Mouse (Mus musculus) kidney, embryonic 15.5 days (tissue): Measurements from ENCODE around the gene Grem2. TPM values are rescaled to one million over a fixed set of nuclear protein-coding genes. Genes with fewer than 3 reads are reported as not detected.

Source experiments
- ATAC-seq: fragments of 200-750 bp; cut with Nextera tagmentation; replicated peaks from 2 replicates; pipeline ENCODE4 v1.8.0; 2017; ENCODE audit warnings: moderate TSS enrichment; ENCODE audit not compliant: low FRiP score
- H3K27ac ChIP-seq: fragments of 300-500 bp; sonication (generic); 2 replicates; pipeline ENCODE4 v1.5.1; 2015; ENCODE audit warnings: mild to moderate bottlenecking, inconsistent platforms
- H3K27me3 ChIP-seq: fragments of 300-500 bp; sonication (generic); 2 replicates; pipeline ENCODE4 v1.6.1; 2015; ENCODE audit warnings: inconsistent platforms
- H3K36me3 ChIP-seq: fragments of 300-500 bp; sonication (generic); 2 replicates; pipeline ENCODE4 v1.6.1; 2015; ENCODE audit warnings: inconsistent platforms
- H3K4me1 ChIP-seq: fragments of 300-500 bp; sonication (generic); 2 replicates; pipeline ENCODE4 v1.6.1; 2015; ENCODE audit warnings: inconsistent platforms
- H3K4me2 ChIP-seq: fragments of 300-500 bp; sonication (generic); 2 replicates; pipeline ENCODE4 v1.6.1; 2015; ENCODE audit warnings: moderate library complexity, mild to moderate bottlenecking, inconsistent platforms
- H3K4me3 ChIP-seq: fragments of 300-500 bp; sonication (generic); replicated peaks from 2 replicates; pipeline ENCODE4 v1.5.1; 2015; ENCODE audit warnings: mild to moderate bottlenecking, inconsistent platforms
- H3K9ac ChIP-seq: fragments of 300-500 bp; sonication (generic); 2 replicates; pipeline ENCODE4 v1.6.1; 2015; ENCODE audit warnings: mild to moderate bottlenecking, inconsistent platforms
- H3K9me3 ChIP-seq: fragments of 300-500 bp; sonication (generic); replicated peaks from 2 replicates; pipeline ENCODE4 v1.6.1; 2016; ENCODE audit warnings: inconsistent platforms
- WGBS: fragments of 180-500 bp; shearing (Covaris S2); methylation state at CpG from one replicate; pipeline ENCODE4 v1.1.7; 2015; ENCODE audit warnings: mixed read lengths; 5-methylcytosine and 5-hydroxymethylcytosine counted together
- polyA plus RNA-seq: library from polyadenylated mRNA; unstranded; fragments of >200 nt; fragmentation: Nextera tagmentation; extraction: Ambion mirVana; gene quantifications from 2 replicates; pipeline ENCODE4 v1.2.1, GENCODE M21; 2015

Gene Grem2
- polyA plus RNA-seq, 1 experiment from 2014 or later, result 0.16 TPM

DNA sequence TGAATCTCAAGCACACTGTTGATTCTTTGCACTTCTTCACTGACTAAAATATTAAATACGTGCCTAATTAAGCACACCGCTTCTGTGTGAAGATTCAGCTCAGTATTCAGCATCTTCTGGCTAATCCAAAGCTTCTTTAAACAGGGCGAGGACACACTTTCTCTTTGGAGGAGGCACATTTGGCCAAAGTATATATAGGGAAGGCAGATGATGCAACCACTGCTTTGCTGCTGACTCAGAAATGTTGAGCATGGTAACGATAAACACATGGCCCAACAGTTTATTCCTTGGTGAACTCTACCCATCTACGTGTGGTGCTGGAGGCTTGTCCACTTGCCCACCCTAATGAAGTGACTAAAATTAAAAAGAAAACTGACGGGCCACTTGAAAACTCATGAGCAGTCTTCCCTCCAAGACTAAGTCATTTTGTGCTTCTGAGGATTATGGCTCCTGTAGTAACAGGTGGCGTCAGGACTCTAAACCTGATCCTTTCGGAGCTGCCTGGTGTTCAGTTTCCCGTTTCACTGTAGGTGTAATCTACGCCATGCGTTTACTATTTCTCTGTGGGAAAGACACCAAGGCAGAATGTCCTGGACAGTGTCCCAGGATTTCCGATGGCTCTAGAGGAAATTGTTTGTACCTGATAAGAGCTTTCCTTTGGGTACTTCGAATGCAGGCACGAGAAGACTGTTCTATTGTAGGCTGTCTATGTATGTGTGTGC is 32.8 kb downstream of the Grem2 start:
- no peak overlapping the region for H3K4me2 ChIP-seq
- WGBS, result 79% methylated on average over 14 of the region's 14 CpGs
- H3K27me3 ChIP-seq, result no peaks in the 10 kb centered on the region
- no peaks in the 10 kb centered on the region for H3K9me3 ChIP-seq
- ATAC-seq, result no peak
- H3K9ac ChIP-seq, result no peak overlapping the region
- H3K36me3 ChIP-seq, result no peaks in the 10 kb centered on the region
- H3K4me1 ChIP-seq, result no peaks in the 10 kb centered on the region
- no peak overlapping the region for H3K27ac ChIP-seq
- no peak overlapping the region for H3K4me3 ChIP-seq

DNA sequence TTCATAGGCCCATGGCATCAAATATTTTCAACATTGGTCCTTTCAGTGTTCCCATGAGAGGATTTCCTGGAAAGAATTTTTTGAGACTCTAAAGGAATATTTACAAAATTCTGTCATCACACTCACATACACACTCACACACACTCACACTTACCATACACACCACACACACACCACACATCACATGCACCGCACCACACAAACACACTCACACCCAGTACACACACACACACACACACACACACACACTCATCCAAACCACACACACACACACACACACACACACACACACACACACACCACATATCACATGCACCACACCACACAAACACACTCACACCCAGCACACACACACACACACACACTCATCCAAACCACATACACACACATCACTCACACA is 33.5 kb downstream of the Grem2 start:
- Histone ChIP-seq H3K27me3 (no peaks in the 10 kb centered on the region), H3K27ac (no peak overlapping the region), H3K4me1 (no peaks in the 10 kb centered on the region), H3K9me3 (no peaks in the 10 kb centered on the region), H3K4me3 (no peak overlapping the region), H3K9ac (no peak overlapping the region), H3K4me2 (no peak overlapping the region), H3K36me3 (no peaks in the 10 kb centered on the region)
- 90% methylated on average over 1 of the region's 1 CpGs for WGBS
- ATAC-seq, result no peak

DNA sequence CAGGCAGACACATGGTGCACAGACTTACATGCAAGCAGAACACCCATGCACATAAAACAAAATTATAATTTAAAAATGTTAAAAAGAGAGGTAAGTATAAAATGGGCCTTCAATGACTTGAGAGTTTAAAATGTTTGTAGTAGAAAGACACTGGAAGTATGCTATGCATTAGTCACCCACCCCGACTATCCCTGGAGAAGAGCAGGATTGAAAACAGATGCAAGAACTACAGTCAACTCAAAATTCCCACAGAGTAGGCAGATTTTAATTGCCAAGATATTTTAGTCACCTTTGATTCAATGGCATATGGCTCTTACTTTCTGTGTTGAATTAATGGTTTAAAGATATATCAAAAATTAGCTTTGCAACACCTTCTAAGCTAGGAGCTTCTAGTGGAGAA is 39.1 kb downstream of the Grem2 start:
- WGBS, result 98% methylated on average over 1 of the region's 1 CpGs
- no peaks in the 10 kb centered on the region for H3K9me3 ChIP-seq
- no peaks in the 10 kb centered on the region for H3K4me1 ChIP-seq
- H3K4me2 ChIP-seq, result no peak overlapping the region
- H3K9ac ChIP-seq, result no peak overlapping the region
- H3K4me3 ChIP-seq, result no peak overlapping the region
- no peak overlapping the region for H3K27ac ChIP-seq
- no peaks in the 10 kb centered on the region for H3K36me3 ChIP-seq
- no peaks in the 10 kb centered on the region for H3K27me3 ChIP-seq
- no peak for ATAC-seq

DNA sequence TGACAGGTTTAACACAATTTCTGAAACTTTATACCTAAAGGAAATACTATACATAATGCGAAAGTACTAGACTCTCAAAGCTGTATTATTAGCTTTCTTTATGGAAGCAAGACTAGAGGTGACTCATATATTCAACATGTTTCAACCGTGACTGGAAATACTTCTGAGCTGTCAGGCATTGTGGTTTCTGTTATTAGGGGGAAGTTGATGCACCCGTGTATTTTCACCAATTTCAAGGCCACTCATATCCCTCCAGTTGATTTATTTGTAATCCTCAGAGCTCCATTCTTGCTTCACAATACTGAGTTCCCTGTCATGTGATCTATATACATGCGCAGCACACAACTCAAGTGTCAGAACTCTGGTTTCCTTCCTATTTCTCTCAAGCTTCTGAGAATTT is 46.4 kb downstream of the Grem2 start:
- H3K27me3 ChIP-seq, result no peaks in the 10 kb centered on the region
- ATAC-seq, result no peak
- WGBS, result 70% methylated on average over 4 of the region's 4 CpGs
- no peak overlapping the region for H3K4me2 ChIP-seq
- H3K4me3 ChIP-seq, result no peak overlapping the region
- no peaks in the 10 kb centered on the region for H3K36me3 ChIP-seq
- no peak overlapping the region for H3K9ac ChIP-seq
- no peak overlapping the region for H3K27ac ChIP-seq
- no peaks in the 10 kb centered on the region for H3K9me3 ChIP-seq
- H3K4me1 ChIP-seq, result no peaks in the 10 kb centered on the region

DNA sequence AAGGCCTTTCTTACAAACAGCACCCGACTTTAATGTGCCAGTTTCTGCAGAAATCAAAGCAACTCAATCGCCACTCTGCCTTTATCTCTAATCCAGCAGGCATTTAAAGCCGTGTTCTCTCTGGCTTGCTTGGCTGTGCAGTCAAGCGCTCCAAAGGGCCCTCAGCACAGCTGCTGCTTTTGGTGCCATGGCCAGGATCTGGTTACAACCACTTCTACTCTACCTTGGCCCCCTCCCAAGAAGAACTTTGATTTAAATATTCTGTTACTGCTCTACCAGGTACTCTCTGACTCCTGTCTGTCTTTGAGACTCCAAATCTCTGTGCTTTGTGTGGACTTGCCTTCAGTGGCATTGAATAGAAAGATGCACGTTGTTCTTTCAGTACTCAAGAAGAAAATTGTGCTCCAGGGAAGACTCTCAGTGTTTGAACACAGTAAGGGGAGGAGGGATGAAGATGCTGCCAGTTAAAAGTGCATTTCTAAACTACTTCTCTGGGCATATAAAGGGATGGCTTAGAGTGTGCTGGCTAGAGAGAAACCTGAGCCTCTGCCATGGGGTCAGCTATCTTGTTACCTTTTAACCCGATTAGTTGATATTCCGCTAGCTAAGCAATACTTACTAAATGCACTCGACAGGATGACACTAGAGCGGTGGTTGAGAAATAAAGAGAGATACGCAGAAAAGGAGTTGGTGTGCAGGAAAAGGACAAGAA is 61.1 kb downstream of the Grem2 start:
- no peaks in the 10 kb centered on the region for H3K27me3 ChIP-seq
- peak; percentile 99 for ATAC-seq

DNA sequence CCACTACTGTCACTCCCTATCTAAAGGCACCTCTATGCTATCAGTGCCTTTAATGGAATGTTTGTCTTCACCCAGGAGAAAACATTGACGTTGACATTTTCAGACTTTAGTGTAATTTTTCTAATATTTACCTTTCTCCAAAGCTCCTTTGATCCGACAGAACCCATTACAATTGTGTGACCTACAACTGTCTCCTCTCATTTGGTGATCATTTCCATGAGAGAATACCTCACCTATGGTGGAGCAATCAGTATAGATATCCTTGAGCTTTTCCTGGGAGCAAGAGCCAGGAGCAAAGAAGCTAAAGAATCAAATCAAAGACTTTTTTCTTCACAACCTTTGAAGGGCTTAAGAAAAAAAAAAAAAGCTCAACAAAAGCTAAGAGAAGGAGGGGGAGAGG is 65.4 kb downstream of the Grem2 start:
- H3K4me2 ChIP-seq, result no peak overlapping the region
- 69% methylated on average over 2 of the region's 2 CpGs for WGBS
- no peak overlapping the region for H3K4me3 ChIP-seq
- no peak overlapping the region for H3K9ac ChIP-seq
- no peaks in the 10 kb centered on the region for H3K9me3 ChIP-seq
- H3K27me3 ChIP-seq, result no peaks in the 10 kb centered on the region
- no peak overlapping the region for H3K27ac ChIP-seq
- ATAC-seq, result no peak
- no peaks in the 10 kb centered on the region for H3K36me3 ChIP-seq
- H3K4me1 ChIP-seq, result peaks cover 12% of the 10 kb centered on the region; the same call in 1 of the 2 replicates

More for the DNA sequence above, 61.1 kb downstream of the Grem2 start:
- H3K4me2 ChIP-seq, result no peak overlapping the region
- H3K4me3 ChIP-seq, result no peak overlapping the region
- no peaks in the 10 kb centered on the region for H3K36me3 ChIP-seq
- H3K27ac ChIP-seq, result no peak overlapping the region
- no peaks in the 10 kb centered on the region for H3K9me3 ChIP-seq
- no peak overlapping the region for H3K9ac ChIP-seq
- H3K4me1 ChIP-seq, result peaks cover 12% of the 10 kb centered on the region; the same call in 1 of the 2 replicates
- 51% methylated on average over 10 of the region's 10 CpGs for WGBS

DNA sequence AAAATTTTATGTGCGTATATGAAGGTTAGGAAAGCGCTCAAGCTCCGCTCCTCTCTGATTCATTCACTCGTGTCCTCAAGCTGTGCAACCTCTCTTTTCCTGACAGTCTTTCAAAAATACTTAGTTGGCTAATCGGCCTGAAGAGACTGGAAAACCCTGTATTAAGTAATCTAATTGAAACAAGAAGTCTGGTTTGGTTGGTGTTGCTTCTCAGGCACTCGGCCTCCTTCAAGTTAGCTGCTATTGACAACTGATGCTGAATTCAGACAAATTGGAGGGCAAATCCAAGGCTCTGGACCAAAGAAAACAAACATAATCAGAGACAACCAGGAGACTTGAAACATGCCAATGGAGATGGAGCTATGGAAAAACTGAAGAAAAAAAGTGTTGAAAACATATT is 76.8 kb downstream of the Grem2 start:
- ATAC-seq, result no peak
- Histone ChIP-seq H3K36me3 (no peaks in the 10 kb centered on the region), H3K4me2 (no peak overlapping the region), H3K4me3 (no peak overlapping the region), H3K4me1 (no peaks in the 10 kb centered on the region), H3K27me3 (no peaks in the 10 kb centered on the region), H3K27ac (no peak overlapping the region), H3K9me3 (no peaks in the 10 kb centered on the region), H3K9ac (no peak overlapping the region)
- 81% methylated on average over 6 of the region's 6 CpGs for WGBS

DNA sequence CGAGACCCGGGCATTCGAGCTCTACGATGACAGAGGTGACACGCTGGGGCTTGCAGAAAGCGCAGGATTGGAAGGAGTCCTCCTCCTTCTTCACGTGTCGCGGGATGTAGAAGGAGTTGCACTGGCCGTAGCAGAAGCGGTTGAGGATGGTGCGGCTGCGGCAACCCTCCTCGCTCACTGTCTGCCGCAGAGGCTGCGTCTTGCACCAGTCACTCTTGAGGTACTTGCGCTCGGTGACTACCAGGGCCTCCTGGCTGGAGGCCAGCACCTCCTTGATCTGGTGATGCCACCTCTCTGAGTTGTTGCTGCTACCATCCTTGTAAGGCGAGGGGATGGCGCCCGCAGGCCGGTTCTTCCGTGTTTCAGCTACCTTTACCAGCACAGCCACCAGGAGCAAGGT is 84.8 kb downstream of the Grem2 start:
- no peak overlapping the region for H3K4me2 ChIP-seq
- H3K27ac ChIP-seq, result no peak overlapping the region
- 94% methylated on average over 23 of the region's 23 CpGs for WGBS
- H3K4me1 ChIP-seq, result no peaks in the 10 kb centered on the region
- H3K9me3 ChIP-seq, result no peaks in the 10 kb centered on the region
- no peak overlapping the region for H3K9ac ChIP-seq
- ATAC-seq, result no peak
- no peak overlapping the region for H3K4me3 ChIP-seq
- no peaks in the 10 kb centered on the region for H3K27me3 ChIP-seq
- no peaks in the 10 kb centered on the region for H3K36me3 ChIP-seq

DNA sequence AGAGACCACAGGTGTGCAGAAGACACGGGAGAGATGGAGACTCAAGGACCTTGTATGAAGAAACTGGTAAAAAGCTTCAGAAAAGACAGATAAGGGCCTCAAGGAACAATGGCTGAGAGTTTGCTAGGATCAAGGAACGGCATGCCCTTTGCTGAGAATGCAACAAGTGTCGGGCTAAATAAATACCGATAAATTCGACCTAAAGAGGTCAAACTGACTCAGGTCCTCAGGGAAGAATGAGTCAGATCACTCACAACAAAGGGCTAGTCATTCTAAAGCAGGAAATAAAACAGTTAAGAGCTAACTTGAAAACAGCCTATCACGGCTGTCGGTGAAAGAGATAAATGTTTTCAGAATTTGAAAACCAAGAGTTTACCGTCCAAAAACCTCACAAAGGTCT is 95.1 kb downstream of the Grem2 start:
- Histone ChIP-seq H3K27ac (no peak overlapping the region), H3K4me3 (no peak overlapping the region), H3K4me1 (no peaks in the 10 kb centered on the region), H3K36me3 (no peaks in the 10 kb centered on the region), H3K4me2 (no peak overlapping the region), H3K9me3 (no peaks in the 10 kb centered on the region), H3K9ac (no peak overlapping the region), H3K27me3 (no peaks in the 10 kb centered on the region)
- 37% methylated on average over 8 of the region's 8 CpGs for WGBS
- ATAC-seq, result no peak

DNA sequence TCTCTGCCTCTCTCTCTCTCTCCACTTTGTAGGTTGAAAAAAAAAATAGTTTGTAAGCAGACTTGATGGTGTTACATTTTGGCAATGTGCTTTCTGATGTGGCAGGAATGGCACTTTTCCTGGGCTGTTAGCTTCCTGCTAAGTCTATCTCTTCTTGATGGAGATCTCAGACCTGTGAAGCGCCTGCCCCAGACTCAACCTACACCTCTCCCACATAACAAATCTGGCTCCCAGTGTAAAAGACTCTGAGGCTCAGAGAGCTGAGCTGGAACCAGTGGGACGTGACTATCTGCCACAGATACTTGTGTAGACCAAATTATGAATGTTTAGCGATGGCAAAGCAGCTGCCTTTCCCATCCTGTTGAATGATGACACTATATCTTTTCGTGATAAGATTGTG is 109.8 kb downstream of the Grem2 start:
- H3K36me3 ChIP-seq, result no peaks in the 10 kb centered on the region
- no peaks in the 10 kb centered on the region for H3K9me3 ChIP-seq
- H3K27me3 ChIP-seq, result no peaks in the 10 kb centered on the region
- no peak overlapping the region for H3K27ac ChIP-seq
- H3K9ac ChIP-seq, result no peak overlapping the region
- H3K4me2 ChIP-seq, result no peak overlapping the region
- 84% methylated on average over 4 of the region's 4 CpGs for WGBS
- H3K4me1 ChIP-seq, result no peaks in the 10 kb centered on the region
- ATAC-seq, result no peak
- no peak overlapping the region for H3K4me3 ChIP-seq

DNA sequence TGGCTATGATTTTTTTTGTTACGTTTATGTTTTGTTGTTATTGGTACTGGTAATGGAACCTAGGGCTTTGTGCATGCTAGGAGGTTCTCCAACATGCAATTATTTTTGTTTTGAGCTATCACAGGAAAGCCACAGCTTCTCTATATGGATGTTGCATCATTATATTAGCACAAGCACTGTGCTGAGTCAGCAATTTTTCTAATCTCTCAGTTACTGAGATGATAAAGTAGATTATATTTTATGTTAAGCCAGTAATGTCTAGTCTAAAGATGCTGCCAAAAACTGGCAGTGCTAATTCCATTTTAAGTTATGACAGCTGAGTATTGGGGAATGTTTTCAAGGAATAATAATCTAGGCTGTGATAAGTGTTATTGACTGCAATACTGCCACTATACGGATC is 133.0 kb downstream of the Grem2 start:
- ATAC-seq, result no peak
- Histone ChIP-seq H3K4me3 (no peak overlapping the region), H3K27me3 (no peaks in the 10 kb centered on the region), H3K9ac (no peak overlapping the region), H3K4me2 (no peak overlapping the region), H3K4me1 (no peaks in the 10 kb centered on the region), H3K9me3 (no peaks in the 10 kb centered on the region), H3K36me3 (no peaks in the 10 kb centered on the region), H3K27ac (no peak overlapping the region)
- 88% methylated on average over 2 of the region's 2 CpGs for WGBS
